Mouse (Mus musculus) monocyte, adult 2 months (primary cell): ENCODE results near the gene Itpkb.
"Not testable (repeated sequence)": the region's sequence is repeated elsewhere in the genome, so short reads cannot be mapped to it uniquely, and the experiment has no call there.

ENCODE experiments used
- DNase-seq, 2 experiments: peaks; one replicate each; pipeline ENCODE4 v3.0.0; 2022; ENCODE audit warnings: low spot score in 2 of 2, low read depth in 1 of 2

Itpkb gene

DNA sequence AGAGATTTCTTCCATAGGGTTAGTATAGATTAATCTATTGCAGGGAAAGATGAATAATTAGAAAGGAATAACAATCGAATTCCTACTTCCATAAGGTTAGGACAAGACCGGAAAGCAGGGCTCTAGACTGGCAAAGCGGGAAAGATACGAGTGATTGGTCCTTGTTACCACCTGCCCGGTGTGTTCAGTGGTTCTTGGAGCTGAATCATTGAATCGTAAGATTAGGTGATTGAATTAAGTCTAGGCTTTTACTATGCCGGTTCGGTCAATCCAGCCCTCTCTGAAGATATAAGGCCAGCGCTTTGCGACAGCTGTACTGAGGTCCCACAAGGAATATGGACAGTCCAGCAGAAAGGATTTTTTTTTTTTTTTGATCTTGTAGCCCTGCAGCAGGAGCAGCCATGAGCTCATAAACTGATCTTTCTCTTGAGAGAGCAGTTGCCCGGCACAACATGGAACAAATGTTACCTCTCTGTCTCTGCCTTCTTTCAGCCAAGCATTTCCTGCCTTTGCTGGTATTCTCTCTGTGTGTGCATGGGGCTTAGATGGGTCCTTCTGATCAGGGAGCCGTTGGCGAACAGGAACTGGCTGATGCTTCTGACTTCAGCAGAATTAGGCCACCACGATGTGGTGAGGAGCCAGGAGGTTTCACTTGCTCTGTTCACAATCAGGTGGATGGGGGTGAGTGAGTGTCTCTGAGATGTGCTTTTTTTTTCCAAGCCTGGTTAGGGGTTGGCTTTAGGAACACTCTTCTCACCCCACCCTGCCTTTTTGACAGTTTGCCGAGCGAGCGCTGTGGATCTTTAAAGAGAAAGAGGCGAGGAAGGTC is 35.9 kb downstream of the Itpkb start:
- no peak for DNase-seq

DNA sequence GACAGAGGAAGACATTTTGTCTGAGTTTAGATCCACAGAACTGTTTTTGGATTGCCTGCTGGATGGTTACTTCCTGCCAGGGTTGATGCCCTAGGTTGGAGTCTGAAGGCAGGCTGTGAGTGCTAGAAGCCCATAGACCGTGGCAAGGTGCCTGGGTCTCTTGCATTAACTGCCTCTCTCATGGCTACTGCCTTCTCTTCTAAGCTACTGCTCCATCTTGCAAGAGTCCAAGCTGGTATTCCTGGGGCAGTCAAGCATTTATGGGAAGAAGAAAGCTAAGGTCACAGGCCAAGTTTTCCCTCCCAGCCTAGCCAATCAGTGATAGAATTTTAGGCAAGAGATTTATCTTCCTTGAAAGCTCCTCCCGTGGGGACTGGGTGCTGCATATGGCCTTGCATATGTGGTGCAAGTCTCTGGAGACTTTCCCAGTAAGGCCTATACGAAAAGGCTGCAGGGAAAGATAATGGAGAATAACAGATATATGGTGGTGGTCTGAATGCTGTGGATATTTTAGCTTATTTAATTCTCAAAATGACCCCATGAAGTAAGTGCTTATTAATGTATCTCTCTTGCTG is 36.8 kb downstream of the Itpkb start:
- no peak for DNase-seq

- DNase-seq = no peak
These were observed 37.3 kb downstream of the Itpkb start for GRCm38 (mm10) chr1:180367626-180368025.

- DNase-seq = no peak
These were observed 37.8 kb downstream of the Itpkb start for GRCm38 (mm10) chr1:180368112-180368511.

GRCm38 (mm10) chr1:180368646-180369045 is 38.4 kb downstream of the Itpkb start:
- no peak for DNase-seq

DNA sequence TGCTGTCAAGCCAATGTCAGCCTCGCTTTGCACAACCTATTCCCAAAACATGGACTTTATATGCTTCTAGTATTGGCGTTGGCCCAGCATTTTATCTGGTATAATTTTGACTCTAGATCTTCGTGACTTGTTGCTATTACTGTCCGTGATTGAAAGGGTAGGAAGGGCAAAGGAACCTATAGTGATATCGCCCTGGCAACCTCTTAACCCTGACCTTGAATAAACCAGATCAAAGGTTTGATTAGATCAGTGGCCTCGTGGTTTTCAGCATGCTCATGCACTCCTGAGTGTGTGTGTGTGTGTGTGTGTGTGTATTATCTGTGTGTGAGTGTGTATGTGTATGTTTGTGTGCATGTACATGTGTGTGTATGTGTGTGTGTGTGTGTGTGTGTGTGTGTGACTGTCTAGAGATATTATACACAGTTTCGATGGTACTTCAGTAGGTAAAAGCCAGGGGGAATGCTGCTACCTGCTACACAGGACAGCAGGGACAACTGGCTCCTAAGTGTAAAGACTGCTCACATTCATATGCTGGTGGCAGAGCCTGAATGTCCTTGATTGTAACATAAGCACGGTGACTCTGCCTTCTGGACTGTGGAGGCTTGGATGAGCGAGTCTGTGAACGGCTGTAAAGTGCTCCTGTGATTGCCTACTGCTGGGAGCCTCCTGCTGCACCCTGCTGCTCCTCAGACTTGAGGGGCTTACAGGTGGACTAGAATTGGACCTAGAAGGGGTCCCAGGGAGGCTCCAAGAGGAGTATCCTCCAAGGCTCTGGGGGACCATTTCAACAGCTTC is 40.8 kb downstream of the Itpkb start:
- no peak for DNase-seq

DNA sequence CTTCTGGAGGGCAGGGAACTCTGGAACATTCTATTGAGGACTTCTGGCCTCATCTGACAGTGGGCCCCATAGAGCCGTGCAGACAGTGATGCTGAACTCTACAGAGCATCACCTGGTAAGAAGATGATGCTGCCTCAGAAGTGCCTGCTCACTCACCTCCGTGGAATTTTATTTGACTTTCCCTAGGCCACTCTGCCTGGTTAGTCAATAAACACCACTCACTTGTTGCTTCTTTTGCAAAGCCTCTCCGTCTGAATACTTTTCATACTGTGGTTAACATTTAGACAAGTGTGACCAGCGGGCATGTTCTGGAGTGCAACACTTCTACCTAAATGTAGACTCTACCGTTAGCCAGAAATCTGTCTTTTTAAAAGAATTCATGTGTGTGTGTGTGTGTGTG is 42.0 kb downstream of the Itpkb start:
- not testable (repeated sequence) for DNase-seq

GRCm38 (mm10) chr1:180376598-180376997 is 46.3 kb downstream of the Itpkb start:
- DNase-seq = no peak

DNA sequence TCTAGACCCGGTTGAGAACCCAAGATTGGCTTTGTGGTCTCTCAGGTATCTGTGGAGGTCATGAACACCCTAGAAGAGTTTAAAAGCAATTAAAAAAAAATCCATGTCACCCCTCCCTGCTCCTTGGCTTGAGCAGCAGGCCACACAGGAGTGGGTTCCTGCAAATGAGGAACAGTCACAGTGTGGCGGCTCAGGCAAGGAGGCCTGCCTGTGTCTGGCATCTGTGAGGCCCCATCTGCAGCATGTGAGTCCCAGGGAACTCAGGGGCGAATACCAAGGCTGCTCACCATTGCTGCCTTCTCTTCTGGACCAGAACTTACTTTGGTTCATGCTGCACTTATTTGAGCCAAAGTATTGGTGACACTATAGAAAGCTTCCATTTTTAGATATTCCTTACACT is 49.3 kb downstream of the Itpkb start:
- no peak for DNase-seq

- DNase-seq = no peak
These were observed 52.1 kb downstream of the Itpkb start for GRCm38 (mm10) chr1:180382358-180382757.

DNA sequence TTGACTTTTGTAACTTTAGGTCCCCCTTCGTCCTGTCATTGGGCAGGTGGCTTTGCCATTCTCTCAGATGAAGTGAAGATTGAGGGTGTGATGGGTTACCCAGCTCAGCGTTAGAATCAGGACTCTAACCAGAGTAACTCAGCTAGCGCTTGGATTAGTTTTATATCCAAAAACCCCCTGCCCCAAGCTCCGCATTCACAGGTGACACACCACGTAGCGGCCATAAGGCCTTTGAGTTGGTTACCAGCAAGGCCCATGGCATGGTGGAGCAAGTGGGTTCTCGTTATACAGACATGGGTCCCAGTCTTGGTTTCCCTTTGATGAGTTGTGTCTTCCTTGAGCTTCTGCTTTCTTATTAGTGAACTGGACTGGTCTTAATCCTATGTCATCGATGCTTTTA is 53.6 kb downstream of the Itpkb start:
- no peak for DNase-seq

GRCm38 (mm10) chr1:180384486-180384885 is 54.2 kb downstream of the Itpkb start:
- no peak for DNase-seq

GRCm38 (mm10) chr1:180385308-180385707 is 55.0 kb downstream of the Itpkb start:
- no peak for DNase-seq

GRCm38 (mm10) chr1:180386951-180387749 is 56.9 kb downstream of the Itpkb start:
- DNase-seq = peak; percentile 99 to 100

DNA sequence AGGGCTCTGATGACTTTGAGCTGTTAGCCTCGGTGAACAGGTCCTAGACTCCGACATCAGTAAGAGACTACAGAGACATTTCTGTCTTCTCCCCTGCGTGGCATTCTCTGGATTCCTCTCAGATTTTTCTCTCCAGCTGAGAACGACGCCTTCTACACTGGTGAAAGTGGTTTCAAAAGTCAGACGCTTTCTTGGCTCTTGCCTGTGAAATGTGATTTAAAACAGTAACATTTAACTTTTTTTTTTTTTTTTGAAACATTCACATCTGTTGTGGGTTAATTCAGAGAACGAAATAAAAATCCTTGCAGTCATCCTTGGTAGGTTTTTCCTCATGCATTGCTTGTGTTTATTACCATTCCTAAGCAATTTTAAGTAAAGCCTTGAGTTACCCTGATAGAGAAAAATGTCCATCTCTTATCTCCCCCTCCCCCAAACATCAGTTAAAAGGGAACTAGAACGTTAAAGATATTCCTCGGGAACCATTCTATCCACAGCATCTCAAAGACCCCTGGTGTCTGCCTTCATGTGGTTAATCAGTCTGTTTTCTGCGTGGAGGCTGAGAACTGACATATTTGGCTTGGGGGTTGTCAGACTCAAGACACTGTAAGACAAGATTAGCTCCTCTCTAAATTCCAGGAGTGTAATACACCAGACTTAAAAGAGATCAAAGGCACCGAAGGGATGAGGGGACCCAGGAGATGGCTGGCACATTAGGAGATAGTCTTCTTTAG is 57.6 kb downstream of the Itpkb start:
- DNase-seq = no peak

DNA sequence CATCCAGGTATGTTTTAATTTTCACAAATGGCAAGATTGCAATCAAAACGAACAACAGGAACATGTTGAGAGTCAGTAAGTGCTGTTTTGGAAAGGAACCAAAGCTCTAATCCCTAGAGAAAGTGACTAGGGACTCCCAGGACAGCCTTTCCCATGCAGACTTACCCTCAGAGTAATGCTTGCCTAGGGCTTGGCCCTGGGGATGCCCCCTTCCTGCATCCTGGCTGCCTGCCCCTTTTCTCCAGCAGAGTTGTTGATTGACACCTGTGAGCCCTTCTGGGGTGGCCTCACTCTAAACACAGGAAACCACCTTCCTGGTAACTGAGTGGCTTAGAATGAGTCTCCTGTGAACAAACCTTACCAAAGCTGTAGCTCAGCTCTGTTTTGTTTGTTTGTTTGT is 58.2 kb downstream of the Itpkb start:
- DNase-seq = no peak

GRCm38 (mm10) chr1:180389213-180389760 is 59.0 kb downstream of the Itpkb start:
- DNase-seq = not testable (repeated sequence)

DNA sequence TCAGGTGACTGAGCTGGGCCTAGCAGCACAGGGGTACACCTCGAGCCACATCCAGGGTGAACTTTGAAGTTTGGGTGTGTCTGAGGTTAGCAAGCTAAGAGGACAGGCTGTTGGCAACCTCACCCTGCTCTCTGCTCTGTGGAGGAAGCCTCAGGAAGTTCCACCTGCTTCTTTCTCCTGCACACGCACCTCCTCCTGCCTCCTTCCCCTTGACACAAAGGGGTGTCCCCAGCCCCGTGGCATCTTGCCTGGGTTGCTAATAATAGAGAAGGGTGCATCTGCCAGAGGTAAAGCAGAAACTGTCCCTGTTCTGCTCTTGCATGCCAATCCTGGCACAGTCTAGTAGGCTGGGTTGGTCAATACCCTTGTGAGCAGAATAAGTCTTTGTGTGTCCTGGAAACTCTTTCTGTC is 60.0 kb downstream of the Itpkb start:
- peak in 1 of 2 experiments; percentile 29 for DNase-seq

GRCm38 (mm10) chr1:180390746-180391574 is 60.7 kb downstream of the Itpkb start:
- no peak for DNase-seq
